Mouse (Mus musculus): Measurements from ENCODE around the gene Spata46. TPM values are rescaled to one million over a fixed set of nuclear protein-coding genes. Genes with fewer than 3 reads are reported as not detected.

The Spata46 gene
- total and polyA plus RNA-seq, 2 experiments from 2014 or later, result 0.42 TPM; not detected in 1

DNA sequence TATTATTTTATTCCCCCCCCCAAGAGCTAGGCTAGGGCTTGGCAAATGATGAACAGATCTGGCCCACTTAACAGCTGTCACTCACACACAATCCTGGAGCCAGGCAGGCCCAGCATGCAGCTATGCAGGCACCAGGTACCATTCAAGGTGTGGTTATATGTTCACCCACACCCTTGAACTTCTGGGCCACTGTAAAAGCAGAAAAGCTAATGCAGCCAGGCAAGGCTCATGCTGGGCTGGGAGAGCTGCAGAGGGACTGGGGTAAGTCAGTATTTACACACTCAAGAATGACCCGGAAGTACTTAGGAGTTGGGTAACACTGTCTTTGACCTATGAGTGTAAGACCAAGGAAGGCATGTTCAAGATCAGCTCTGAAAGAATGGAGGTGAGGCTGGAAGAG, 15.7 kb downstream of the Spata46 start:
- no peak overlapping the region for H3K9ac ChIP-seq (replicated peaks; ENCODE audit: low read length, poor library complexity, severe bottlenecking)
- peaks cover 12% of the 10 kb centered on the region for H3K36me3 ChIP-seq (ENCODE audit: insufficient read depth, low read length)
- H3K9me3 ChIP-seq (ENCODE audit: low read length), result no peaks in the 10 kb centered on the region
- 94% methylated on average over 1 of the region's 1 CpGs for WGBS
- no peak overlapping the region for H3K27ac ChIP-seq (ENCODE audit: low read depth, low read length)
- no peaks in the 10 kb centered on the region for H3K27me3 ChIP-seq (ENCODE audit: insufficient read depth, low read length)
- TF ChIP-seq CTCF (IDR thresholded peaks at IDR 0.05), result no peak
- no peak overlapping the region for H3K4me3 ChIP-seq (ENCODE audit: low read depth, low read length)
- DNase-seq (ENCODE audit: low spot score) (no peak), ATAC-seq (ENCODE audit: low FRiP score) (no peak)
- no peaks in the 10 kb centered on the region for H3K4me1 ChIP-seq (ENCODE audit: insufficient read depth, low read length)
- no peak overlapping the region for H3K4me2 ChIP-seq (ENCODE audit: low read depth, low read length, poor library complexity, severe bottlenecking)

DNA sequence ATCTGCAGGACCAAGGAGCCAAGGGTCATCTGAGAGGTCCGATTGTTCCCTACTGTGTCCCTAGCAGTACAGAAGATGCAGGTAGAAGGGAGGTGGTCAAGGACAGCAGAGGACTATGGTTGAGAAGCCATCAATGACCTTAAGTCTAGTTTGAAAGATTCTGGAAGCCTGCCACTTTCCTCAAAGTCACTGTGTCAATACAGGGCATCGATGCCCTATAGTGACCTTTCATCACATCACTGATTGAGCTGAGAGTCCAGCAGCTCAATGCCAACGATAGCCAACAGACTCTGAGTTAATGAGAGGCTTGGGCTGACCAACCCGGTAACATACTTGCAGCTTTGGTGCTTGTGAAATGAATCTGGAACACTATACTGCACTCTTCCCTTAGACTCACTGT, 16.7 kb downstream of the Spata46 start:
- no peak overlapping the region for H3K9ac ChIP-seq (replicated peaks; ENCODE audit: low read length, poor library complexity, severe bottlenecking)

DNA sequence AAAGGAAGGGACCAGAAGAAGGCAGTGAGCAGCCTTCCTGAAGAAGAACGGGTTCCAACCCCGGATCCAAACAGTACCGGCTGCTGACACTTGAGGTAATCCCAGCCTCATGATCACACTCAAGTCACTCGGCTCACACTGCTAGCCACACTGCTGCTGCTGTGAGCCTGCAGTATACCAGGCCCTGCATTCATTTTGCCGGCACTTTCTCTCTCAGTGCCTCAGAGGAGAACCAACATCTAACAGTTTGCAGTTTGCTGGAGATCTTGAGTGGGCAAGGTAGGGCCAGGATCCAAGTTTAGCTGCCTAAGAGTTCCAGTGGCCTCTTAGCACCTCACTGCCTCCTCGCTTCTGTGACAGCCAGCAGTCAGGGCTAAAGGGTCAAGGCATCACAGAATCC, 23.3 kb downstream of the Spata46 start:
- H3K4me2 ChIP-seq (ENCODE audit: low read depth, low read length, poor library complexity, severe bottlenecking), result no peak overlapping the region
- no peak for ATAC-seq (ENCODE audit: low FRiP score)

More for the DNA sequence above, 16.7 kb downstream of the Spata46 start:
- H3K4me1 ChIP-seq (ENCODE audit: insufficient read depth, low read length), result no peaks in the 10 kb centered on the region
- no peaks in the 10 kb centered on the region for H3K9me3 ChIP-seq (ENCODE audit: low read length)
- no peak overlapping the region for H3K27ac ChIP-seq (ENCODE audit: low read depth, low read length)
- TF ChIP-seq CTCF (IDR thresholded peaks at IDR 0.05), result no peak
- ATAC-seq (ENCODE audit: low FRiP score) (no peak), DNase-seq (ENCODE audit: low spot score) (no peak)
- H3K36me3 ChIP-seq (ENCODE audit: insufficient read depth, low read length), result peaks cover 8% of the 10 kb centered on the region
- no peak overlapping the region for H3K4me2 ChIP-seq (ENCODE audit: low read depth, low read length, poor library complexity, severe bottlenecking)
- 90% methylated on average over 4 of the region's 4 CpGs for WGBS
- no peaks in the 10 kb centered on the region for H3K27me3 ChIP-seq (ENCODE audit: insufficient read depth, low read length)
- no peak overlapping the region for H3K4me3 ChIP-seq (ENCODE audit: low read depth, low read length)

DNA sequence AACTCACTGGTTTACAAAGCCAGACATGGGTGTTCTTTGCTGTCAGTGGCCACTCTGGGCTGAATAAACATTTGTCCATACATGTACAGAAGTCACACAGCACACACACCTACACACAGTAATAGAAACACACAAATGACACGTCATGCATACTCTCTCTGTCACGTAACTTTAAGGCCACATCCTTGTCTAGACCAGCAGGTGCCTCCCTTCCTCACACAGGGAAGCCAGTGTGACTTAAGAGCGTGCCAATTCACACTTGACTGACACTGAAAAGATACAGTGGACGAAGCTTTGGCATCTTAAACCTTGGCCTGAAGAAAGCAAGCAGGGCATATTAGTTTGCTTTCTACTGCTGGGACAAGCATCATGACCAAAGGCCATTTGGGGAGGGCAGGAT, 24.2 kb downstream of the Spata46 start:
- Histone ChIP-seq H3K9me3 (ENCODE audit: low read length) (no peaks in the 10 kb centered on the region), H3K4me1 (ENCODE audit: insufficient read depth, low read length) (no peaks in the 10 kb centered on the region), H3K4me2 (ENCODE audit: low read depth, low read length, poor library complexity, severe bottlenecking) (no peak overlapping the region), H3K36me3 (ENCODE audit: insufficient read depth, low read length) (peaks cover 3% of the 10 kb centered on the region; the same call in 1 of the 2 replicates), H3K27me3 (ENCODE audit: insufficient read depth, low read length) (no peaks in the 10 kb centered on the region), H3K27ac (ENCODE audit: low read depth, low read length) (no peak overlapping the region), H3K9ac (replicated peaks; ENCODE audit: low read length, poor library complexity, severe bottlenecking) (no peak overlapping the region), H3K4me3 (ENCODE audit: low read depth, low read length) (no peak overlapping the region)
- DNase-seq (ENCODE audit: low spot score) (peak; percentile 10), ATAC-seq (ENCODE audit: low FRiP score) (no peak)
- 65% methylated on average over 4 of the region's 4 CpGs for WGBS
- peak; percentile 57 for TF ChIP-seq CTCF (IDR thresholded peaks at IDR 0.05)

More for the DNA sequence above, 23.3 kb downstream of the Spata46 start:
- no peak for TF ChIP-seq CTCF (IDR thresholded peaks at IDR 0.05)
- WGBS, result 81% methylated on average over 6 of the region's 6 CpGs
- Histone ChIP-seq H3K4me1 (ENCODE audit: insufficient read depth, low read length) (no peaks in the 10 kb centered on the region), H3K36me3 (ENCODE audit: insufficient read depth, low read length) (peaks cover 6% of the 10 kb centered on the region), H3K27me3 (ENCODE audit: insufficient read depth, low read length) (no peaks in the 10 kb centered on the region), H3K4me3 (ENCODE audit: low read depth, low read length) (no peak overlapping the region), H3K9me3 (ENCODE audit: low read length) (no peaks in the 10 kb centered on the region), H3K9ac (replicated peaks; ENCODE audit: low read length, poor library complexity, severe bottlenecking) (no peak overlapping the region), H3K27ac (ENCODE audit: low read depth, low read length) (no peak overlapping the region)
- DNase-seq (ENCODE audit: low spot score), result no peak

DNA sequence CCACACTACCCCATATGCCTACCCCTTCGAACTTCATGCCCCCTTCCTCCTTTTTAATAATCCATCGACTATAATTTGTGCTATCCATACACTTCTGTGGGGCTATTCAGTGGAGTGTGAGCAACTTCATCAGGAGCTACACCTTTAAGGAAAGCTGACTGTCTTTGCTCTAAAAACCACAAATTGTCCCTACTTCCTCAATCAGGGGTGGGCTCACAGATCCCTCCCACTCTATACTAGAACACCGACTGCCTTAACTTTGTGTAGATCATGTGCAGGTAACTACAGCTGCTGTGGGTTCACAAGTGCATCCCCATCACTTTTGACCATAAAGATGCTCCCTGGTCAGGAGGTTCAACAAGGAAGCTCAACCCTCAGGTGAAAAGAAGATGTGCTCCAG, 31.3 kb downstream of the Spata46 start:
- WGBS, result 95% methylated on average over 3 of the region's 3 CpGs

DNA sequence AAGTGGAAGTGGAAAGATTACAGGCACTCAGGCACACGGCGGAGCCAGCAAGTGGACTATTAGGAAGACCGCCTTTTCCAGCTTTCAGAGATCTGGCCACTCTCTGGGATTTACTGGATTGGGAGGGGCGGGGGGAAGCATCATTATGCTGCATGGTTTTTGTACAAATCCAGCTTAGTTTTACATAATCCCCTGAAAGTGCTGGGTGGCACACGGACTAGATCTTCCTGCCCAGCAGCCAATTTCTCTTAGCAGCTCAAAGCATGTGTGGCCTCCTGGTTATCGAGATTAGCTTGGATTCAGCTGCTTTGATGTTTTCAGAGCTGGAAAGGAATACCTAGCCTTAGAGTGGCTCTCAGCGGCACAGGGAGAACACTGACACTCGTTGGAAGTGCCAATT, 34.5 kb downstream of the Spata46 start:
- Histone ChIP-seq H3K4me1 (ENCODE audit: insufficient read depth, low read length) (no peaks in the 10 kb centered on the region), H3K4me2 (ENCODE audit: low read depth, low read length, poor library complexity, severe bottlenecking) (no peak overlapping the region), H3K27ac (ENCODE audit: low read depth, low read length) (no peak overlapping the region), H3K27me3 (ENCODE audit: insufficient read depth, low read length) (no peaks in the 10 kb centered on the region), H3K9ac (replicated peaks; ENCODE audit: low read length, poor library complexity, severe bottlenecking) (no peak overlapping the region), H3K36me3 (ENCODE audit: insufficient read depth, low read length) (no peaks in the 10 kb centered on the region), H3K4me3 (ENCODE audit: low read depth, low read length) (no peak overlapping the region), H3K9me3 (ENCODE audit: low read length) (no peaks in the 10 kb centered on the region)
- TF ChIP-seq CTCF (IDR thresholded peaks at IDR 0.05), result no peak
- WGBS, result 39% methylated on average over 8 of the region's 8 CpGs
- 0 out of 2 replicates have a peak, but pooled peaks have one; percentile 13 for ATAC-seq (ENCODE audit: low FRiP score)
- no peak for DNase-seq (ENCODE audit: low spot score)

More for the DNA sequence above, 31.3 kb downstream of the Spata46 start:
- Histone ChIP-seq H3K27ac (ENCODE audit: low read depth, low read length) (no peak overlapping the region), H3K4me2 (ENCODE audit: low read depth, low read length, poor library complexity, severe bottlenecking) (no peak overlapping the region), H3K36me3 (ENCODE audit: insufficient read depth, low read length) (no peaks in the 10 kb centered on the region), H3K4me1 (ENCODE audit: insufficient read depth, low read length) (no peaks in the 10 kb centered on the region), H3K9me3 (ENCODE audit: low read length) (no peaks in the 10 kb centered on the region), H3K4me3 (ENCODE audit: low read depth, low read length) (no peak overlapping the region), H3K27me3 (ENCODE audit: insufficient read depth, low read length) (no peaks in the 10 kb centered on the region), H3K9ac (replicated peaks; ENCODE audit: low read length, poor library complexity, severe bottlenecking) (no peak overlapping the region)
- no peak for ATAC-seq (ENCODE audit: low FRiP score)
- TF ChIP-seq CTCF (IDR thresholded peaks at IDR 0.05), result no peak
- no peak for DNase-seq (ENCODE audit: low spot score)

Data from midbrain, postnatal 0 days (tissue).